29 mouse cellular contexts compared by ENCODE assay signal in the genomic region with DNA sequence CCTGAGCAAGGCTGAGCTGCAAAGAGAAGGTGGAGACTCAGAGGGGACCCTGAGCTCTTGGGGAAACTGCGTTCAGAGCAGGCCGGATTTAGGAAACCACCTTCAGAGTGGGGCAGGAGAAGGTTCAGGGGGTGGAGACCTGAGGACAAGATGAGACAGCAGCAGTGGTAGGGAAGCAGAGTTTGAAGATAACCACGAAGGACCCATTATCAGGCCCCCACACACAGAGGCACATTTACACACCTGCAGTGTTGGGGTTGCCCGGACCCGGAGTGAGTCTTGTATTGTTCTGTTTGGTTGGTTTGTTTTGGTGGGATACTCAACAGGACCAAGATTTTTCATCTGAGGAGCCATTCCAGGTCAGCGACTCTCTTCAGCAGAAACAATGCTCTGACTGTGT.
DNase-seq lines count a peak whose midpoint lies in the region; ATAC-seq lines count a peak whose summit lies in the region.
"Had no signal": no experiment of that assay in that cellular context is flagged by ENCODE, and none has a peak within 500 bp of the region (broad histone marks: within the 10 kb centered on the region; RNA-seq: fewer than 3 reads in every experiment).

No protein-coding gene starts in this region.

- no peak overlapping the region for H3K27ac ChIP-seq in heart, embryonic 11.5 days (ENCODE audit: low read depth, low read length)
- H3K27ac ChIP-seq in liver, embryonic 16.5 days (ENCODE audit: low read length): no peak overlapping the region
- H3K27ac ChIP-seq in midbrain, embryonic 16.5 days (ENCODE audit: low read length): no peak overlapping the region
- H3K27ac ChIP-seq: embryonic facial prominence, embryonic 13.5 days; forebrain, embryonic 15.5 days; hindbrain, embryonic 10.5 days; hindbrain, postnatal 0 days; kidney, postnatal 0 days; left cerebral cortex, adult 2 months; limb, embryonic 15.5 days; midbrain, embryonic 13.5 days; stomach, embryonic 15.5 days had no signal

- no peak overlapping the region for H3K4me3 ChIP-seq in heart, embryonic 11.5 days (ENCODE audit: low read depth, low read length)
- no peak overlapping the region for H3K4me3 ChIP-seq in liver, embryonic 16.5 days (ENCODE audit: low read depth, low read length)
- no peak overlapping the region for H3K4me3 ChIP-seq in midbrain, embryonic 16.5 days (ENCODE audit: low read depth, low read length)
- H3K4me3 ChIP-seq: embryonic facial prominence, embryonic 13.5 days; forebrain, embryonic 15.5 days; hindbrain, embryonic 10.5 days; left cerebral cortex, adult 2 months; limb, embryonic 15.5 days; midbrain, embryonic 13.5 days; stomach, embryonic 15.5 days had no signal

- no peak for DNase-seq in heart, adult 9 months (ENCODE audit: low spot score in 2 of 2)
- peak; percentile 60 for DNase-seq in retina, postnatal 1 day
- no peak for DNase-seq in retina, embryonic 14.5 days (ENCODE audit: low spot score)
- DNase-seq in gastrocnemius, adult 18-20 months (ENCODE audit: low spot score): no peak
- DNase-seq: adrenal gland, adult 2 months; cerebellum, adult 18-20 months; cerebellum, postnatal 14 days; gastrocnemius, postnatal 25 days; heart, adult 18-20 months; left cerebral cortex, postnatal 4 days; lung, postnatal 10 days; thymus, adult 2 months; thymus, postnatal 4 days had no signal

- ATAC-seq in heart, embryonic 11.5 days (replicated peaks; ENCODE audit: insufficient number of reproducible peaks, low FRiP score, low TSS enrichment): peak; percentile 73
- ATAC-seq in common myeloid progenitor, adult 5-6 weeks (replicated peaks; ENCODE audit: low read depth, poor library complexity, severe bottlenecking): peak; percentile 51; the same call in 1 of the 2 replicates
- peak; percentile 54; the same call in 1 of the 2 replicates for ATAC-seq in liver, embryonic 16.5 days (ENCODE audit: low read depth)
- no peak for ATAC-seq in midbrain, embryonic 16.5 days
- ATAC-seq: CD4-positive, CD25-positive, alpha-beta regulatory T cell, adult 4 months; forebrain, embryonic 15.5 days; hindbrain, postnatal 0 days; intestine, embryonic 16.5 days; midbrain, embryonic 13.5 days; Patski had no signal

- WGBS in heart, embryonic 11.5 days (ENCODE audit: insufficient replicate concordance): 66% methylated on average over 6 of the region's 6 CpGs
- WGBS in liver, embryonic 16.5 days (ENCODE audit: insufficient replicate concordance): 26% methylated on average over 6 of the region's 6 CpGs
- 84% methylated on average over 6 of the region's 6 CpGs for WGBS in midbrain, embryonic 16.5 days

- no peaks in the 10 kb centered on the region for H3K9me3 ChIP-seq in heart, embryonic 11.5 days (replicated peaks; ENCODE audit: control insufficient read depth, low read length)
- no peaks in the 10 kb centered on the region for H3K9me3 ChIP-seq in liver, embryonic 16.5 days (replicated peaks; ENCODE audit: control insufficient read depth, low read length)
- H3K9me3 ChIP-seq in midbrain, embryonic 16.5 days (replicated peaks; ENCODE audit: control insufficient read depth, low read length, poor library complexity, severe bottlenecking): no peaks in the 10 kb centered on the region
- H3K9me3 ChIP-seq: embryonic facial prominence, embryonic 13.5 days; forebrain, embryonic 15.5 days; hindbrain, embryonic 10.5 days; limb, embryonic 15.5 days; midbrain, embryonic 13.5 days; stomach, embryonic 15.5 days had no signal

- H3K4me2 ChIP-seq in heart, embryonic 11.5 days: peak overlapping the region; percentile 16; the same call in 1 of the 2 replicates
- H3K4me2 ChIP-seq in liver, embryonic 16.5 days (ENCODE audit: low read depth, low read length): no peak overlapping the region
- H3K4me2 ChIP-seq in midbrain, embryonic 16.5 days (ENCODE audit: low read length): no peak overlapping the region
- H3K4me2 ChIP-seq: embryonic facial prominence, embryonic 13.5 days; forebrain, embryonic 15.5 days; limb, embryonic 15.5 days; midbrain, embryonic 13.5 days; stomach, embryonic 15.5 days had no signal

- no peaks in the 10 kb centered on the region for H3K36me3 ChIP-seq in heart, embryonic 11.5 days (ENCODE audit: control insufficient read depth, insufficient read depth, low read length)
- no peaks in the 10 kb centered on the region for H3K36me3 ChIP-seq in liver, embryonic 16.5 days (ENCODE audit: control insufficient read depth, insufficient read depth)
- H3K36me3 ChIP-seq in midbrain, embryonic 16.5 days (ENCODE audit: control insufficient read depth, insufficient read depth, low read length): no peaks in the 10 kb centered on the region
- H3K36me3 ChIP-seq: embryonic facial prominence, embryonic 13.5 days; forebrain, embryonic 15.5 days; hindbrain, embryonic 10.5 days; limb, embryonic 15.5 days; midbrain, embryonic 13.5 days; stomach, embryonic 15.5 days had no signal

- peaks cover 16% of the 10 kb centered on the region; the same call in 1 of the 2 replicates for H3K4me1 ChIP-seq in heart, embryonic 11.5 days (ENCODE audit: control insufficient read depth, insufficient read depth, low read length)
- no peaks in the 10 kb centered on the region; the same call in 1 of the 2 replicates for H3K4me1 ChIP-seq in liver, embryonic 16.5 days (ENCODE audit: control insufficient read depth, low read depth, low read length)
- H3K4me1 ChIP-seq in midbrain, embryonic 16.5 days (ENCODE audit: control insufficient read depth, insufficient read depth, low read length): no peaks in the 10 kb centered on the region

- H3K27me3 ChIP-seq in heart, embryonic 11.5 days (ENCODE audit: control insufficient read depth, insufficient read depth, low read length): peaks cover 2% of the 10 kb centered on the region; the same call in 1 of the 2 replicates
- no peaks in the 10 kb centered on the region for H3K27me3 ChIP-seq in liver, embryonic 16.5 days (ENCODE audit: control insufficient read depth, insufficient read depth, low read depth, low read length)
- H3K27me3 ChIP-seq in midbrain, embryonic 16.5 days (ENCODE audit: control insufficient read depth, insufficient read depth, low read depth, low read length): no peaks in the 10 kb centered on the region
- H3K27me3 ChIP-seq: embryonic facial prominence, embryonic 13.5 days; forebrain, embryonic 15.5 days; limb, embryonic 15.5 days; stomach, embryonic 15.5 days had no signal

- H3K9ac ChIP-seq in heart, embryonic 11.5 days (ENCODE audit: low read depth, low read length): no peak overlapping the region
- no peak overlapping the region for H3K9ac ChIP-seq in liver, embryonic 16.5 days (ENCODE audit: low read depth, low read length)
- no peak overlapping the region for H3K9ac ChIP-seq in midbrain, embryonic 16.5 days (ENCODE audit: low read depth, low read length)
- H3K9ac ChIP-seq: embryonic facial prominence, embryonic 13.5 days; forebrain, embryonic 15.5 days; limb, embryonic 15.5 days; midbrain, embryonic 13.5 days; stomach, embryonic 15.5 days had no signal
